ENCODE assay signal across 16 mouse cellular contexts in genomic region chr11:99081566-99081965, GRCm38 (mm10). TPM values are rescaled to one million over a fixed set of nuclear protein-coding genes. Genes with fewer than 3 reads are reported as not detected.
A peak's percentile ranks its signal among the peaks of the same experiment; 100 is the strongest.
DNase-seq lines count a peak whose midpoint lies in the region; ATAC-seq and TF ChIP-seq lines count a peak whose summit lies in the region.
"Had no signal": no experiment of that assay in that cellular context is flagged by ENCODE, and none has a peak within 500 bp of the region (broad histone marks: within the 10 kb centered on the region; RNA-seq: fewer than 3 reads in every experiment).

No protein-coding gene starts in this region.

- no peak overlapping the region for H3K4me2 ChIP-seq in embryonic facial prominence, embryonic 15.5 days (replicated peaks)
- 0 out of 2 replicates have a peak overlapping the region, but pooled peaks have one; percentile 8 for H3K4me2 ChIP-seq in limb, embryonic 12.5 days
- H3K4me2 ChIP-seq in stomach, postnatal 0 days (replicated peaks; ENCODE audit: low read depth) = no peak overlapping the region
- H3K4me2 ChIP-seq: forebrain, embryonic 13.5 days; heart, embryonic 15.5 days; neural tube, embryonic 13.5 days had no signal

- H3K9ac ChIP-seq in embryonic facial prominence, embryonic 15.5 days = no peak overlapping the region
- H3K9ac ChIP-seq in limb, embryonic 12.5 days (replicated peaks) = no peak overlapping the region
- no peak overlapping the region for H3K9ac ChIP-seq in stomach, postnatal 0 days (ENCODE audit: low read length)
- H3K9ac ChIP-seq: forebrain, embryonic 13.5 days; heart, embryonic 15.5 days; neural tube, embryonic 13.5 days had no signal

- ATAC-seq in embryonic facial prominence, embryonic 15.5 days (ENCODE audit: insufficient number of reproducible peaks, low FRiP score, low TSS enrichment, low read depth) = no peak
- no peak for ATAC-seq in limb, embryonic 12.5 days (ENCODE audit: insufficient number of reproducible peaks, insufficient read depth, low FRiP score, low TSS enrichment, low read depth)
- ATAC-seq in stomach, postnatal 0 days (ENCODE audit: low FRiP score, low TSS enrichment) = no peak
- ATAC-seq: forebrain, embryonic 13.5 days; Patski had no signal

- no peak overlapping the region for H3K27ac ChIP-seq in gastrocnemius, adult 2 months
- H3K27ac ChIP-seq in embryonic facial prominence, embryonic 15.5 days (replicated peaks) = peak overlapping the region; percentile 63
- peak overlapping the region; percentile 92 for H3K27ac ChIP-seq in limb, embryonic 12.5 days
- peak overlapping the region; percentile 35; the same call in 1 of the 2 replicates for H3K27ac ChIP-seq in stomach, postnatal 0 days (replicated peaks)
- H3K27ac ChIP-seq: forebrain, embryonic 13.5 days; heart, embryonic 15.5 days; neural tube, embryonic 13.5 days had no signal

- no peak for TF ChIP-seq EP300 in stomach, postnatal 0 days (optimal IDR thresholded peaks at IDR 0.05)

- H3K36me3 ChIP-seq in embryonic facial prominence, embryonic 15.5 days = 0 out of 2 replicates have a peak, but pooled peaks cover 3% of the 10 kb centered on the region
- no peaks in the 10 kb centered on the region for H3K36me3 ChIP-seq in limb, embryonic 12.5 days
- no peaks in the 10 kb centered on the region for H3K36me3 ChIP-seq in stomach, postnatal 0 days (ENCODE audit: control insufficient read depth, insufficient read depth, low read length)
- H3K36me3 ChIP-seq: heart, embryonic 15.5 days; neural tube, embryonic 13.5 days had no signal

- H3K9me3 ChIP-seq in embryonic facial prominence, embryonic 15.5 days (replicated peaks) = no peaks in the 10 kb centered on the region
- H3K9me3 ChIP-seq in limb, embryonic 12.5 days = no peaks in the 10 kb centered on the region
- no peaks in the 10 kb centered on the region for H3K9me3 ChIP-seq in stomach, postnatal 0 days (ENCODE audit: control insufficient read depth, low read length)
- H3K9me3 ChIP-seq: forebrain, embryonic 13.5 days; heart, embryonic 15.5 days; neural tube, embryonic 13.5 days had no signal

- H3K4me3 ChIP-seq in gastrocnemius, adult 2 months = no peak overlapping the region
- no peak overlapping the region for H3K4me3 ChIP-seq in embryonic facial prominence, embryonic 15.5 days (replicated peaks)
- H3K4me3 ChIP-seq in limb, embryonic 12.5 days (replicated peaks) = no peak overlapping the region
- no peak overlapping the region for H3K4me3 ChIP-seq in stomach, postnatal 0 days (ENCODE audit: low read depth, low read length)
- H3K4me3 ChIP-seq: forebrain, embryonic 13.5 days; heart, embryonic 15.5 days; neural tube, embryonic 13.5 days had no signal

- DNase-seq in gastrocnemius, adult 2 months = peak; percentile 6
- DNase-seq in gastrocnemius, postnatal 36 days = no peak
- no peak for DNase-seq in stomach, postnatal 0 days (ENCODE audit: low spot score)
- DNase-seq in urinary bladder, adult 2 months (ENCODE audit: low spot score) = no peak
- DNase-seq in cerebellum, adult 9-11 months = no peak
- DNase-seq in embryo, embryonic 10.5 days (ENCODE audit: low spot score) = no peak
- DNase-seq: kidney, adult 9 months; thymus, postnatal 25 days had no signal

- no peaks in the 10 kb centered on the region for H3K27me3 ChIP-seq in embryonic facial prominence, embryonic 15.5 days
- no peaks in the 10 kb centered on the region for H3K27me3 ChIP-seq in limb, embryonic 12.5 days
- no peaks in the 10 kb centered on the region for H3K27me3 ChIP-seq in stomach, postnatal 0 days (ENCODE audit: control insufficient read depth, insufficient read depth, low read length)
- H3K27me3 ChIP-seq: forebrain, embryonic 13.5 days; heart, embryonic 15.5 days; neural tube, embryonic 13.5 days; Patski had no signal

- intact Hi-C loops in gastrocnemius, adult 2 months (cut with DNase I) = no loop called here
- intact Hi-C loops in gastrocnemius, postnatal 36 days (cut with DNase I) = no loop called here

- H3K4me1 ChIP-seq in embryonic facial prominence, embryonic 15.5 days = peaks cover 61% of the 10 kb centered on the region
- peaks cover 61% of the 10 kb centered on the region for H3K4me1 ChIP-seq in limb, embryonic 12.5 days (replicated peaks)
- no peaks in the 10 kb centered on the region; the same call in 1 of the 2 replicates for H3K4me1 ChIP-seq in stomach, postnatal 0 days (replicated peaks; ENCODE audit: control insufficient read depth, insufficient read depth)
- H3K4me1 ChIP-seq: forebrain, embryonic 13.5 days; neural tube, embryonic 13.5 days had no signal

- TF ChIP-seq CTCF in gastrocnemius, adult 2 months (IDR thresholded peaks at IDR 0.05) = no peak
- TF ChIP-seq CTCF in stomach, postnatal 0 days (IDR thresholded peaks at IDR 0.05; ENCODE audit: low read depth) = no peak

- 44% methylated on average over 3 of the region's 3 CpGs for WGBS in embryonic facial prominence, embryonic 15.5 days
- WGBS in limb, embryonic 12.5 days = 54% methylated on average over 3 of the region's 3 CpGs
- 69% methylated on average over 3 of the region's 3 CpGs for WGBS in stomach, postnatal 0 days

RNA-seq across cellular contexts. Expression of gene Tns4, which starts 7.5 kb away (rescaled TPM):
- total RNA-seq in gastrocnemius, adult 2 months (2021) = under 1 TPM in 1 of 2 experiments, not detected in 1; 0.22 TPM
- total RNA-seq in gastrocnemius, postnatal 36 days (2021) = not detected
- polyA plus RNA-seq in embryonic facial prominence, embryonic 15.5 days (2015; fragmentation: Nextera tagmentation; extraction: Ambion mirVana) = 2.7 and 2.8 TPM in 2 replicates
- 0.65 and 0.73 TPM in 2 replicates for polyA plus RNA-seq in limb, embryonic 12.5 days (2016; fragmentation: Nextera tagmentation; extraction: Ambion mirVana)
- polyA plus RNA-seq in stomach, postnatal 0 days (2015; fragmentation: Nextera tagmentation; extraction: Ambion mirVana) = 0.82 and 1.1 TPM in 2 replicates
- 26.0 and 28.6 TPM in 2 replicates for polyA plus RNA-seq in urinary bladder, adult 2 months (2012; rRNA removed)
- total RNA-seq: layer of hippocampus, postnatal 25 days; left cerebral cortex, postnatal 4 days had no signal
- polyA plus RNA-seq: forebrain, embryonic 13.5 days; Patski had no signal

RNA-seq across cellular contexts. Expression of gene Igfbp4, which starts 40.5 kb away (rescaled TPM):
- total RNA-seq in gastrocnemius, adult 2 months (2021) = 10 to 100 TPM; 30.4 to 36.8 TPM
- total RNA-seq in gastrocnemius, postnatal 36 days (2021) = 10 to 100 TPM; 32.0 to 41.9 TPM
- 1,352 and 1,417 TPM in 2 replicates for polyA plus RNA-seq in embryonic facial prominence, embryonic 15.5 days (2015; fragmentation: Nextera tagmentation; extraction: Ambion mirVana)
- 1,037 and 1,115 TPM in 2 replicates for polyA plus RNA-seq in limb, embryonic 12.5 days (2016; fragmentation: Nextera tagmentation; extraction: Ambion mirVana)
- 228 and 244 TPM in 2 replicates for polyA plus RNA-seq in stomach, postnatal 0 days (2015; fragmentation: Nextera tagmentation; extraction: Ambion mirVana)
- 248 and 341 TPM in 2 replicates for polyA plus RNA-seq in urinary bladder, adult 2 months (2012; rRNA removed)

RNA-seq across cellular contexts. Expression of gene Top2a, which starts 57.6 kb away (rescaled TPM):
- under 1 TPM; 0.11 to 0.18 TPM for total RNA-seq in gastrocnemius, adult 2 months (2021)
- total RNA-seq in gastrocnemius, postnatal 36 days (2021) = 1 to 10 TPM; 2.9 to 4.5 TPM
- polyA plus RNA-seq in embryonic facial prominence, embryonic 15.5 days (2015; fragmentation: Nextera tagmentation; extraction: Ambion mirVana) = 162 and 168 TPM in 2 replicates
- 347 and 362 TPM in 2 replicates for polyA plus RNA-seq in limb, embryonic 12.5 days (2016; fragmentation: Nextera tagmentation; extraction: Ambion mirVana)
- 31.6 and 44.5 TPM in 2 replicates for polyA plus RNA-seq in stomach, postnatal 0 days (2015; fragmentation: Nextera tagmentation; extraction: Ambion mirVana)
- polyA plus RNA-seq in urinary bladder, adult 2 months (2012; rRNA removed) = 4.7 and 6.0 TPM in 2 replicates
